Mouse (Mus musculus) forebrain, embryonic 11.5 days (tissue): Measurements from ENCODE around the gene Tbc1d9. TPM values are rescaled to one million over a fixed set of nuclear protein-coding genes. Genes with fewer than 3 reads are reported as not detected.

ENCODE experiments used
- ATAC-seq: fragments of 200-750 bp; cut with Nextera tagmentation; replicated peaks from 2 replicates; pipeline ENCODE4 v1.8.0; 2017; ENCODE audit warnings: moderate TSS enrichment; ENCODE audit not compliant: low FRiP score
- DNase-seq: peaks from one replicate; pipeline ENCODE4 v3.0.0-alpha.2; 2017; ENCODE audit warnings: low spot score
- H3K27ac ChIP-seq: fragments of 300-500 bp; sonication (generic); 2 replicates; pipeline ENCODE4 v1.5.1; 2014; ENCODE audit warnings: low read depth, low read length
- H3K27me3 ChIP-seq: fragments of 300-500 bp; sonication (generic); 2 replicates; pipeline ENCODE4 v1.6.1; 2014; ENCODE audit warnings: mild to moderate bottlenecking, low read length, mixed read lengths; ENCODE audit not compliant: control insufficient read depth, insufficient read depth
- H3K36me3 ChIP-seq: fragments of 300-500 bp; sonication (generic); 2 replicates; pipeline ENCODE4 v1.6.1; 2014; ENCODE audit warnings: mild to moderate bottlenecking, low read length, moderate library complexity, mixed read lengths; ENCODE audit not compliant: control insufficient read depth, insufficient read depth
- H3K4me1 ChIP-seq: fragments of 300-500 bp; sonication (generic); replicated peaks from 2 replicates; pipeline ENCODE4 v1.6.1; 2014; ENCODE audit warnings: low read length, mixed read lengths; ENCODE audit not compliant: control insufficient read depth, insufficient read depth
- H3K4me2 ChIP-seq: fragments of 300-500 bp; sonication (generic); 2 replicates; pipeline ENCODE4 v1.6.1; 2014; ENCODE audit warnings: low read depth, mild to moderate bottlenecking, low read length, moderate library complexity, mixed read lengths; ENCODE audit not compliant: severe bottlenecking
- H3K4me3 ChIP-seq: fragments of 300-500 bp; sonication (generic); 2 replicates; pipeline ENCODE4 v1.5.1; 2014; ENCODE audit warnings: low read depth, low read length
- H3K9ac ChIP-seq: fragments of 300-500 bp; sonication (generic); 2 replicates; pipeline ENCODE4 v1.6.1; 2014; ENCODE audit warnings: low read length
- H3K9me3 ChIP-seq: fragments of 300-500 bp; sonication (generic); 2 replicates; pipeline ENCODE4 v1.6.1; 2016; ENCODE audit warnings: low read length, mixed read lengths; ENCODE audit not compliant: control insufficient read depth
- whole genome bisulfite sequencing: fragments of 180-500 bp; shearing (Covaris S2); extraction: QIAGEN DNeasy Blood & Tissue Kit; methylation state at CpG from one replicate; pipeline ENCODE4 v1.1.7; 2014; 5-methylcytosine and 5-hydroxymethylcytosine counted together
- polyA plus RNA-seq: library from polyadenylated mRNA; unstranded; fragments of >200 nt; fragmentation: Nextera tagmentation; extraction: Ambion mirVana; gene quantifications from 2 replicates; pipeline ENCODE4 v1.2.1, GENCODE M21; 2014

Tbc1d9 gene
- polyA plus RNA-seq, 1 experiment from 2014 or later: 7.6 TPM

GRCm38 (mm10) chr8:83210676-83211075 lies 45.5 kb downstream of the Tbc1d9 start:
- Histone ChIP-seq H3K4me2 (no peak overlapping the region), H3K27ac (no peak overlapping the region), H3K27me3 (no peaks in the 10 kb centered on the region), H3K4me3 (no peak overlapping the region), H3K9me3 (no peaks in the 10 kb centered on the region), H3K4me1 (no peaks in the 10 kb centered on the region), H3K9ac (no peak overlapping the region), H3K36me3 (no peaks in the 10 kb centered on the region)
- WGBS: 95% methylated on average over 7 of the region's 7 CpGs
- no peak for DNase-seq
- ATAC-seq: no peak

GRCm38 (mm10) chr8:83215065-83215464 lies 49.9 kb downstream of the Tbc1d9 start:
- Histone ChIP-seq H3K4me2 (no peak overlapping the region), H3K27ac (no peak overlapping the region), H3K36me3 (no peaks in the 10 kb centered on the region), H3K4me3 (no peak overlapping the region), H3K9me3 (no peaks in the 10 kb centered on the region), H3K27me3 (no peaks in the 10 kb centered on the region), H3K4me1 (no peaks in the 10 kb centered on the region), H3K9ac (no peak overlapping the region)
- DNase-seq: no peak
- ATAC-seq: no peak
- 70% methylated on average over 5 of the region's 5 CpGs for WGBS

GRCm38 (mm10) chr8:83216520-83216919 lies 51.4 kb downstream of the Tbc1d9 start:
- no peaks in the 10 kb centered on the region for H3K27me3 ChIP-seq
- H3K4me3 ChIP-seq: no peak overlapping the region
- no peak overlapping the region for H3K4me2 ChIP-seq
- no peak for DNase-seq
- 83% methylated on average over 6 of the region's 6 CpGs for WGBS
- H3K36me3 ChIP-seq: no peaks in the 10 kb centered on the region
- no peaks in the 10 kb centered on the region for H3K4me1 ChIP-seq
- H3K9ac ChIP-seq: no peak overlapping the region
- no peaks in the 10 kb centered on the region for H3K9me3 ChIP-seq
- no peak for ATAC-seq
- no peak overlapping the region for H3K27ac ChIP-seq

GRCm38 (mm10) chr8:83217196-83217595 lies 52.0 kb downstream of the Tbc1d9 start:
- ATAC-seq (no peak), DNase-seq (peak; percentile 27)
- Histone ChIP-seq H3K4me3 (no peak overlapping the region), H3K27me3 (no peaks in the 10 kb centered on the region), H3K9ac (no peak overlapping the region), H3K9me3 (no peaks in the 10 kb centered on the region), H3K4me1 (no peaks in the 10 kb centered on the region), H3K36me3 (no peaks in the 10 kb centered on the region), H3K4me2 (no peak overlapping the region), H3K27ac (no peak overlapping the region)
- WGBS: 90% methylated on average over 9 of the region's 9 CpGs

GRCm38 (mm10) chr8:83217891-83218290 lies 52.7 kb downstream of the Tbc1d9 start:
- Histone ChIP-seq H3K4me1 (no peaks in the 10 kb centered on the region), H3K4me2 (no peak overlapping the region), H3K9ac (no peak overlapping the region), H3K36me3 (no peaks in the 10 kb centered on the region), H3K27ac (no peak overlapping the region), H3K9me3 (no peaks in the 10 kb centered on the region), H3K4me3 (no peak overlapping the region), H3K27me3 (no peaks in the 10 kb centered on the region)
- ATAC-seq (no peak), DNase-seq (no peak)
- WGBS: 89% methylated on average over 2 of the region's 2 CpGs

- DNase-seq (no peak), ATAC-seq (no peak)
- Histone ChIP-seq H3K9me3 (no peaks in the 10 kb centered on the region), H3K36me3 (no peaks in the 10 kb centered on the region), H3K9ac (no peak overlapping the region), H3K27ac (no peak overlapping the region), H3K27me3 (no peaks in the 10 kb centered on the region), H3K4me3 (no peak overlapping the region), H3K4me2 (no peak overlapping the region), H3K4me1 (no peaks in the 10 kb centered on the region)
- WGBS: 90% methylated on average over 8 of the region's 8 CpGs
These were observed 54.2 kb downstream of the Tbc1d9 start for GRCm38 (mm10) chr8:83219392-83219791.

- WGBS: 81% methylated on average over 3 of the region's 3 CpGs
- H3K36me3 ChIP-seq: no peaks in the 10 kb centered on the region
- DNase-seq (no peak), ATAC-seq (no peak)
- H3K27me3 ChIP-seq: no peaks in the 10 kb centered on the region
- no peak overlapping the region for H3K4me2 ChIP-seq
- no peak overlapping the region for H3K27ac ChIP-seq
- no peaks in the 10 kb centered on the region for H3K9me3 ChIP-seq
- H3K9ac ChIP-seq: no peak overlapping the region
- no peaks in the 10 kb centered on the region for H3K4me1 ChIP-seq
- no peak overlapping the region for H3K4me3 ChIP-seq
These were observed 55.6 kb downstream of the Tbc1d9 start for GRCm38 (mm10) chr8:83220746-83221145.

GRCm38 (mm10) chr8:83224754-83225416 lies 59.7 kb downstream of the Tbc1d9 start:
- Histone ChIP-seq H3K27me3 (no peaks in the 10 kb centered on the region), H3K9me3 (no peaks in the 10 kb centered on the region), H3K4me3 (no peak overlapping the region), H3K27ac (no peak overlapping the region), H3K9ac (no peak overlapping the region), H3K36me3 (no peaks in the 10 kb centered on the region), H3K4me2 (no peak overlapping the region), H3K4me1 (no peaks in the 10 kb centered on the region)
- ATAC-seq (no peak), DNase-seq (no peak)
- whole genome bisulfite sequencing: 52% methylated on average over 5 of the region's 5 CpGs

GRCm38 (mm10) chr8:83225598-83225997 lies 60.4 kb downstream of the Tbc1d9 start:
- no peaks in the 10 kb centered on the region for H3K27me3 ChIP-seq
- WGBS: 86% methylated on average over 2 of the region's 2 CpGs
- ATAC-seq: no peak
- H3K4me2 ChIP-seq: no peak overlapping the region
- no peak overlapping the region for H3K27ac ChIP-seq
- H3K9ac ChIP-seq: no peak overlapping the region
- DNase-seq: no peak
- H3K4me1 ChIP-seq: no peaks in the 10 kb centered on the region
- H3K4me3 ChIP-seq: no peak overlapping the region
- H3K9me3 ChIP-seq: no peaks in the 10 kb centered on the region
- H3K36me3 ChIP-seq: no peaks in the 10 kb centered on the region
